Mouse (Mus musculus) monocyte, adult 5-6 weeks (primary cell): ENCODE data around the gene Csmd2. TPM values are rescaled to one million over a fixed set of nuclear protein-coding genes. Genes with fewer than 3 reads are reported as not detected.

ENCODE experiments used
- ATAC-seq: fragments of 153-309, 156-312 bp; replicated peaks from 2 replicates; pipeline ENCODE4 v1.8.0; 2017; ENCODE audit warnings: mild to moderate bottlenecking; ENCODE audit not compliant: low TSS enrichment, insufficient number of reproducible peaks, severe bottlenecking, poor library complexity, low FRiP score
- total RNA-seq: library from RNA; stranded (forward); fragments of 200-1000, 200-491, 200-594 nt; gene quantifications from 3 replicates; pipeline ENCODE4 v1.2.3, GENCODE M21; 2017

The Csmd2 gene
- total RNA-seq, 1 experiment from 2014 or later, result not detected

- no peak for ATAC-seq
Measured at GRCm38 (mm10) chr4:128427261-128428030, 439.8 kb downstream of the Csmd2 start.

- no peak for ATAC-seq
Measured at GRCm38 (mm10) chr4:128428303-128429107, 440.8 kb downstream of the Csmd2 start.

- no peak for ATAC-seq
Measured at GRCm38 (mm10) chr4:128429591-128429990, 441.9 kb downstream of the Csmd2 start.

GRCm38 (mm10) chr4:128440550-128440949 lies 452.9 kb downstream of the Csmd2 start:
- no peak for ATAC-seq

GRCm38 (mm10) chr4:128441228-128441627 lies 453.6 kb downstream of the Csmd2 start:
- no peak for ATAC-seq

- ATAC-seq, result no peak
Measured at GRCm38 (mm10) chr4:128442791-128443190, 455.1 kb downstream of the Csmd2 start.

- ATAC-seq, result no peak
Measured at GRCm38 (mm10) chr4:128445514-128446260, 458.0 kb downstream of the Csmd2 start.

- no peak for ATAC-seq
Measured at GRCm38 (mm10) chr4:128448831-128449431, 461.3 kb downstream of the Csmd2 start.

- no peak for ATAC-seq
Measured at GRCm38 (mm10) chr4:128450137-128450536, 462.5 kb downstream of the Csmd2 start.

GRCm38 (mm10) chr4:128450974-128451373 lies 463.3 kb downstream of the Csmd2 start:
- no peak for ATAC-seq

GRCm38 (mm10) chr4:128451383-128451794 lies 463.7 kb downstream of the Csmd2 start:
- ATAC-seq, result no peak

GRCm38 (mm10) chr4:128466708-128467107 lies 479.1 kb downstream of the Csmd2 start:
- no peak for ATAC-seq

- ATAC-seq, result no peak
Measured at GRCm38 (mm10) chr4:128468040-128468439, 480.4 kb downstream of the Csmd2 start.

GRCm38 (mm10) chr4:128476249-128476648 lies 488.6 kb downstream of the Csmd2 start:
- no peak for ATAC-seq

- no peak for ATAC-seq
Measured at GRCm38 (mm10) chr4:128483891-128484290, 496.2 kb downstream of the Csmd2 start.

GRCm38 (mm10) chr4:128484679-128485078 lies 497.0 kb downstream of the Csmd2 start:
- no peak for ATAC-seq

GRCm38 (mm10) chr4:128489521-128490100 lies 502.0 kb downstream of the Csmd2 start:
- ATAC-seq, result no peak

- no peak for ATAC-seq
Measured at GRCm38 (mm10) chr4:128492055-128492454, 504.4 kb downstream of the Csmd2 start.
